Mouse (Mus musculus) adrenal gland, adult 2 months (tissue): Measurements from ENCODE around the gene Asb2. TPM values are rescaled to one million over a fixed set of nuclear protein-coding genes. Genes with fewer than 3 reads are reported as not detected.
A peak's percentile ranks its signal among the peaks of the same experiment; 100 is the strongest.

Experiments used
- DNase-seq: peaks from one replicate; pipeline ENCODE4 v3.0.0; 2021
- polyA plus RNA-seq: library from polyadenylated mRNA; depleted of rRNA; stranded (reverse); fragments of >200 nt; gene quantifications from 2 replicates; pipeline ENCODE4 v1.2.3, GENCODE M21; 2012
- total RNA-seq, 2 experiments: library from RNA; stranded (reverse); gene quantifications; 2 replicates each; pipeline ENCODE4 v1.2.3; 2021

Asb2 gene
- total and polyA plus RNA-seq, 3 experiments: 1.2 to 6.3 (median 2.0) TPM

DNA sequence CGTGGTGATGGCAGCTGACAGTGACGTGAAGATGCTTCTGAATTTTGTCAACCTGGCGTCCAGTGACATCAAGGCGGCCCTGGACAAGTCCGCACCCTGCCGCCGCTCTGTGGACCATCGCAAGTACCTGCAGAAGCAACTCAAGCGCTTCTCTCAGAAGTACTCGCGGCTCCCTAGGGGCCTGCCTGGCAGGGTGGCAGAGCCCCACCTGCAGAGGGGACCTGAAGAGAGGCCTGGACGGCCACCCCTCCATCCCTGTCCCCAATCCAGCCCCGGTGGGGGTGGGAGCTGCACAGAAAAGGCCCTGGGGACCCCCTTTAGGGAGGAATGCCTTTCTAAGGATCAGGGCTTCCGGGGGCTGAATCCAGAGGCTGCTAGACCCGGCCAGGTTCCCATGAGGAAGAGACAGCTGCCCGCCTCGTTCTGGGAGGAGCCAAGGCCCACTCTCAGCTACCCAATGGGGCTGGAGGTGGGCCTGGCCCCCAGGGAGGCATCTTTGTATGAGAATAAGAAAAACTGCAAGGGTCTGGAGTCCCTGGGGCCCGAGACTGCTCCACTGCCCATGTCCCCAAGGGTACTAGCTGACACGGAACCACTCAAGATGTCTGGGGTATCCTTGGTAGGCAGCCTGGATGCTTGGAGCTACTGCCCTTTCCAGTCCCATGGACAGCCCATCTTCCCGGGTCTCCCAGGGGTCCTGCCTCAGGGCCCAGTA, 39.8 kb downstream of the Asb2 start:
- no peak for DNase-seq

DNA sequence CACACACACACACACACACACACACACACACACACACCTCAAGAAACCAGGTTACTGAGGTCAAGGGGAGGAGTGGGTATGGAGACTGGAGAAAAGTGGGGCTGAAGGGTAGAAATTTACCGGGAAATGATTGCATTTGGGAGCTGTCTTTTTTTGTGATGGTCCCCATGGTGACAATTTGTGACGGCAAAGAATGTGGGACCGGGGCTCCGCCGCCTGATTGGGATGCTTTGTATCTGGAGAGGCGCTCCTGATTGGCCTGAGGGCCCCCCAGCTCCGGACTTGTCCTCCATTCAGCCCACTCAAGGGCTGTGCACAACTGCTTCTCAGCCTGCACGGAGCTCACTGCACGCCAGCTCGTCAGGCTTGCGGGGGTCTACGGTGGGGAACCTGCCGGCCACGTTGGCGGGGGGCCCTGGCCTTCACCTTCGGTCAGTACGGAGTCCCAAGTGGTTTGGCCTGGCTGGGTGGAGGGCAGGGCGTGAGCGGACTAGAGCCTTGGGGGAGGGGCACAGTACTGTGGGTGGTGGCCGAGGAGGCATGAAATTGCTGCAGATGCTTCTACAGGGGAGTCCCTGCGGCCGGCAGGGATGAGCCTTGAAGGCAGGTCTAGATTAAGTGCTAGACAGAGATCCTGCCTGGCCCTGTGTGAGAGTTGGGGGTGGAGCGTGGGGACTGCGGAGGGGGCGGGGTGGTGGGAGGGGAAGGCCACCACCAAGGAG, 41.0 kb downstream of the Asb2 start:
- no peak for DNase-seq

DNA sequence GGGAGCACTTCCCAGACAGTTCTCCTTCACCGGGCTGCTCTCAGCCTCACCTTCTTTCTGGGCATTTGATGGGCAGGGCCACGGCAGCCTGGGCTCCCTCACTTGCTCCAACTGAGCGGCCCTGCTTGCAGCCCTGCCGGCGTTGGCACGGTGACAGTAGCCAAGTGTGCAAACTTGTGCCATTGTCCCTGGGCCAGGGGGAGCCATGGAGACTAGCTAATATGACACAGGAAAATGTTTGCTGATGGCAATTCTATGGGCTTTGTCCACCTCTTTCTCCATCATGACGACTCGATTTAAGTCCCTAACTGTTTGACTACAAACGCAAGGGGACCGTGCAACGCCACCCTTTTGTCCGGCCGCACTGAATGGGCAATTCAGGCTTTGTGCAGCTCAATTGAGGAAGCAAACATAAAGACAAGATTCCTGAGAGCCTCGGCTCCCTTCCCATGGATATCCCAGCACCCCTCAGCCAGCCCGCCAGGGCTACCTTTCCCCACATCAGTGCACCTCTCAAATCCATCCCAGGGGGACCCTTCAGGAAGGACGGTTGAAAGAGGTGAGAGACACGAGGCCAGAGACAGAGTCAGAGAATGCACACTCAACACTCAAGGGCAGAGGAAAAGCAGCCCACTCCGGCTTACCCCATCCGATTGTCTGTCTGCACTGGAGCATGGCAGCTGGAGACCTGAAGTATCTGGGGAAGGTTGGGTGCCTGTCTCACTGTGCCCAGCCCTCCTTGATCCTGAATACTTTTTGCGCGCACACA, 41.7 kb downstream of the Asb2 start:
- DNase-seq: no peak

DNA sequence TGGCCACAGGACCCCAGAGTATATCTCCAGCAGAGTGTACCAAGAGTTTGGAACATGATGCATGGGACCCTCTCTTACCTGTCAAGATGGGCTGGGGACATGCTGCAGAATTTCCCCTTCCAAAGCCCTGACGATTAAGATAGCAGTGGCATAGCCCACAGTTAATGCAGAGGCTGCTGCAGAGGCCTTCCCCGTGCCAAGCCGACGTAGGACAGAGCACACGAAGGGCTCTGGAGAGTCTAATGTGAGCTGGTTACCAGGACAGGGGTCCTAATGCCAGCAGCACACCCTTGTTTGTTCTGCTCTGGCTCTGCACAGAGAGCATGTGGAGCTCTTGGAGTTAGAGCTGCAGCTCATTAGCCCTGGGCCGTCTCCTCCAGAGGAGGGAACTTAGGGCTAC, 42.5 kb downstream of the Asb2 start:
- no peak for DNase-seq

DNA sequence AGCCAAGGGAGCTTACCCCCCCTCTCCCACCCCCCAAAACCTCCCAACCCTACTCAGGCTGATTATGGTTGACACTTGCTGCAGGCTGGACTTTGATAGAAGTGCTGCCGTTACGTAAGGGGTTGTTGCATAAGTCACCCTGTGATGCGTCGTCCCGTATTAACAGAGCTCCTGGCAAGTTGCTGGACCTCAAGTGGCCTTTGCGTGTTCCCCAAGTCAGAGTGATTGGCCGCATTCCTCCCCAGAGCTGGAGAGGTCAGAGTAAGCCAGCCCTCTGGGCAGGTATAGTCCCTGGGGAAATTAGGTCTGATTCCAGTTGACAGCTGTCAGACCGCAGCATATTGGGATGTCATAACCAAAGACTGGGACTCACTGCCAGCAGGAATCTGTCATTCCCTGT, 43.9 kb downstream of the Asb2 start:
- peak; percentile 69 for DNase-seq

DNA sequence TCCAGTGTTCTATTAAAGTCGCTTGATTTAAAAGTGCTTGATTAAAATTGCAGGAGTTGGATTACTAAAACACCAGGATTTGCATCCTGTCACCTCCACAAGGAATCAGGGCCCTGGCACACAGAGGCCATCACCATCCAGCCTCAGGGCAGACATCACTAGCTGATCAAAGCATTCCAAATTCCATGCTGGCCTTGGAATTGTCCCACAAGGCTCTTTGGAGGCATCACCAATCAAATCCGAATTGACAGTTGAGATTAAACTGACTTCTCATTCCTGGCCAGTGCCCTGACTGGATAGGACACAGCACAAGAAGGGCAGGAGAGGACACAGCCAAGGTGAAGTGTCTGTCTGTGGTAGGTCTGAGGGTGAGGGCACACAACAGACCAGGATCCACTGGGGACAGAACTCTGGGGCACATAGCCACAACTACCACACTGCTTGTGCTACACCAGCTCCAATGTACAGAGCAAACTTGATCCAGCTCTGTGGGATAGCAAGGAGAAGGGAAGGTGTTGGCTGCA, 45.0 kb downstream of the Asb2 start, which contains the start of gene Fam181a:
Gene Fam181a (plus strand): TSS at position 232 of the 524 bp plus-strand sequence.
- DNase-seq: peak; percentile 47

DNA sequence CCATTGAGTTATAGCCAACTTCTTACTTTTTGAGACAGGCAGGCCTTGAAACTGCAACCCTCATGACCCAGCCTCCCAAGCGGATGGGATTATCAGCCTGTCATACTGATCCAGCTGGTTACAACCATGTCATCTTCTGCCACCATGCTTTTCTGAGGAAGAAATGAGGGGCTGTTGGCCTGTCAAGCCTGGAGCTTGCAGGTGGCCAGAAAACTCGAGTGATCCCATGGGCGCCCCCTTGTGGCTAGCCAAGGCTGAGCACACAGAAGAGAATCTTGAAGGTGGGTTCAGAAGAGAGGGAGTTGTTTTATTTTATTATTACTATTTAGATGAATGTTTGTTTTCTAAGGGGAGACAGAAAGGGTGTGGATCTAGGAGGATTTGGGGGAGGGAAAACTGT, 49.1 kb downstream of the Asb2 start:
- no peak for DNase-seq

DNA sequence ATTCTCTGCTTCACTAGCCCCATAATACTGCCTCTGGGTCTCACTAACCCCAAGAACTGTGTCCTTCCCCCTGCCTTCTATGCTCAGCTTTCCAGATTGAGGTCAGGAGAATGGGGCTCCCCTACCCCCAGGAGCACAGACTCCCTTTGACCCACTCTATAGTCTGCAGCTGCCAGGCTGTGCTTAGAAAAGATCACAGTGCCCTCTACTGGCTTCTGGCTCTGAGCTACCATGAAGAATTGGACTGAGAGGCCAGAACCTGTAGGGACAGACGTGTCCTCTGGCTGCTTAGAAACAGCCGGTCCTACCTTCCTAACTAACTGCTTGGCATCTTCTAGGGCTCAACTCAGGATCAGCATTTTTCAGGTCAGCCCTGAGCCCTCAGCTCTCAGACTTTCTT, 49.6 kb downstream of the Asb2 start:
- DNase-seq: peak; percentile 60

DNA sequence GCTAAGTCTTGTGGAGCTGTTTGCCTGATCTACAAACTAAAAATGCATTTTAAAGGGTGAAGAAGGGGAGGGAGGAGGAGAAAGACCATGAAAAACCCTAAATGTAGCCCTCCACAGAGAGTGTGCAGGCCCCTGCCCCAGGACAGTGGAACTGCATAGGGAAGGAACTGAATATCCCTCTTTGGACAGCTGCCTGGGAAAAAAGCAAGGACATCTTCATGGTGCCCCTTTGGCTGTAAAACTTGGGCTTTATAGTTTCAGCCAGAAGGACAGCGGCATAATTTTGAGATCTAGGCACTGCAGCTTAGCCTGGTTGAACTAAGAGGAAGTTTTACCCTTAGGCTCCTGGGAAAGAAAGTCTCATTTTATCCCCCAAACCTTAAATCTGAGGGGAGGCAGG, 52.8 kb downstream of the Asb2 start:
- DNase-seq: peak; percentile 42

DNA sequence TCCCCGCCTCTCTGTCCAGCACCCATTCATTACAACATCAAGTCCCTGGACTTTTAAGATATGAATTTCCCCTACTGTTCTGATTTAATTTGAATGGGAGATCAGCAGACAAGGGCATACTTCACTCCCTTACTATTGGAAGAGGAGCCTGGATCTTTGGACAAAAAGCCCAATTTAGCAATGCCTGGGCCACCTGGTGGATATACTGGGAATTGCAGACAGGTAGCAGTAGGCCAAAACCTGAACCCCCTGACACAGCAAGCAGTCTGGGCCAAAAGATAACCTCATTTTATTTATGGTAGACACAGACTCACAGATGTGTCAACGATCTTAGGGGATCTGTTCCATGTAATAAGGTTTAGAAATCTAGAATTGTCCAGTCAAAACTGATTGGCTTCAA, 54.2 kb downstream of the Asb2 start:
- DNase-seq: peak; percentile 67

DNA sequence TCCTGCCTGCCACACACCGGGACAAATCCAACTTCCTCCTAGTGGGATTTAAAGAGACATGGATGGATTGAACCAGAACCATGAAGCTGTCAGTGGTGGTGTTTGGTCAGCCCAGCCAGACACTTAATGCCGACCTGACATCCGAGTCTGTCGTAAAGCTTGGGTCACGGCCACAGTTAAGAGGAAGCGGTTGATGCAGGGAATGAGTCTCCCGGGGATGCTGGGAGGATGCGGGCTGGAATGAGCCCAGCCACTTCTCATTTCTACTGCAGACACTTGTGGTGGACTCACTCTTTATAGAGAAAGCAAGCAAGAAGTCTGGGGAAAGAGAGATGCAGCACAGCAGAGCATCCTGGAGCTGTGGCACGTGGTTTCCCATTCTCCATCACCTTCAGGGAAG, 55.3 kb downstream of the Asb2 start:
- no peak for DNase-seq

DNA sequence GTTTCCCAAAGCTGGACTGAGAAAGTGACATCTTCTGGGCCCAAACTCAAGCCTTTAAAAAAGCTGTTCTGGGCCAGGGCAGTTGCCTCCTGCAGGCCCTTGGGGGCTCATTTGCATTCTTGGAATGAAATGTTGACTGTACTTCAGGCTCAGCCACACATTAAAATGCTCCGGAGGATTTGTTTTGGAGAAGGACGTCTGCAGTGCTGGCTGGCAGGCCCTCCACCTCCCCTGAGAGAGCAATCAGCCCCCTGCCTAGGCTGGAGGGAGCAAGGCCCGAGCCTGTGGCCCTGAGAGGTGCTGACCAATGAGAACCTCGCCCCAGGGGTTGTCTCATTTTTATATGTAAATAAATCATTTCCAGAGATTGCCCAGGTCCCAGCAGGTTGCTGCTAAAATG, 59.5 kb downstream of the Asb2 start:
- DNase-seq: no peak

DNA sequence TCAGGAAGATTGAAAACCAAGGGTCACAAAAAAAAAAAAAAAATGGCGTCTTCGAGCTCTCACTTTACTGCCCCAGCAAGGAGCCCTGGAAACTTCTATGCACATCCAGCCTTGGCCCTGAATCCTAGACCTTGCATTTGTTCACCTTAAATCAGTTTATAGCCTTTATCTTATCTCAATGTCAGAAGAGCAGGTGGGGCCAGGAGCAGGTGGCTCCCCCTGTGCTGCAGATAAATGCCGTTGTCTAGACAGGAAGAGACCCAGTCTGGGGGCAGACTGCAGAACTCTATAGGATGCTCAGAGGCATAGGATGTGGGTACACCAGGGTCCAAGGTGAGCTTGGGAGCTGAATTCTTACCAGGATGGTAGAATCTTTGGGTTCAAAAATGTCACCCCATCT, 63.4 kb downstream of the Asb2 start:
- DNase-seq: no peak

DNA sequence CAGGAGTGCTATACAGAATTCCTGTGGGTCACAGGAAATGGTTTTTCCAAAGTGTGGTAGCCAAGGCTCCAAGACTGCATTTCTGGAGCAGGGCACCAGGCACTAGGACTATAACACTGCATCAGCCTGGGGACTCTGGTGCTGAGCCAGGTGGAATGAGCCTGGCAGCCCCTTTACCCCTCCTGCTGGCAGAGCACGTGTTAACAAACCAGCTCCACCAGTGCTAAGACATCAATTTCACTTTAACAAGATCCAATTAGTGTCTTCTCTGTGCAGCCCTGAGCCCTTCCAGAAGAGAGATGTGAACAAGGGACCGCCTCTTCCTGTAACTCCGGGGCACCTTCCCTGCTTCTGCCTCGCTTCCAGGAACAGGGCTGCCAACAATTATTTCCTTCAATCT, 68.5 kb downstream of the Asb2 start:
- DNase-seq: no peak

DNA sequence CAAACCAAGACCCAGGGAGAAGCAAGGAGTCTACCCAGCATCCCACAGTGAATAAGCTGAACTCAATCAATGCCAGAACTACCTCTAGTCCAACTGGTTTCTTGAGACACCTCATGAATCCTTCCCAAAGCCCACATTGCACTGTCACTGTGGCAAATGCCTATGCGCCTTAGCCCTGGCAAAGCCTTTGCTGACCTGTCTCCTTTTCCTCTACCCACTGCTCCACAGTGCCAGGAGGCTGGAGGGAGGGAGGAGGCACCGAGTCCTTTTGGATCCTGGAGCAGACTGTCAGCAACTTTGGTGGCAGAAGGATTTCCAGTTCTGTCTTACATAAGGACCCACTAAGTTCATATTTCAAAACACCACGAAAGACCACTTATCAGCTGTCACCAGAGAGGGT, 72.4 kb downstream of the Asb2 start:
- no peak for DNase-seq

DNA sequence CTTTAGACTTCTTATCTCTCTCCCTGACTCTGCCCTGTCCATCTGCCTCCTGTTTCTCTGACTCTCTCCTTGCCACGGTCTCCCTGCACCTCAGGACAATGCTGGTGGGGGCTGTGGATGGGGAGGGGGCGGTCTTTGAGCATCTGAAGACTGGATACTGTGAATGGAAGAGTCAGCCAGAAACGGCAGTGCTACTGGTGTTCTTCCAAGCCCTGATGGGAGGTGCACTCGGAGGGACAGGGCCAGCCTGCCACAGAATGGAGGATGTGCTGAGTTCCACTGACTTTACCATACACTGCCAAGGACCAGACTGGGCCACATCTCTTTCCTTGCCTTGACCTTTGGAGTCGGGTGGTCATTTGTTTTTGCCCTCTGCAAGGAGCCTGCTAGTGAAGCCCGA, 72.9 kb downstream of the Asb2 start:
- no peak for DNase-seq

DNA sequence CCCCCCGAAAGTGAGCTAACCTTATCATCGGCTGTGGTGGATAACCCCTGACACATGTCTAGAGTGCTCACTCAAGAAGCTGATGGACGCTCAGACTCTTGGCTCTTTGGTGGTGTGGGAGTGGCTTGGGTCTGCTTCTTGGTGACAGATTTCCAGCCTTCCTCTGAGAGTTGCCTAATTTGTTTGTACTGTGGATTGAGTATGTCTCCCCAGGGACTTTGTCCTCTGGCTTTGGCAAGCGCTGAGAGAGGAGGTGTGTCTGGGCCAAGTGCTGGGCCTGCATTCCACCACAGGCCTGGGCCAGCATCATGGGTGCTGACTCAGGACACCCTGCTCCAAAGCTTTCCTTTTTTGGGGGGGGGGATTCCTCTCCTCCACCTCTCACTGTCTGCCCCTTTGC, 73.9 kb downstream of the Asb2 start:
- peak; percentile 61 for DNase-seq

DNA sequence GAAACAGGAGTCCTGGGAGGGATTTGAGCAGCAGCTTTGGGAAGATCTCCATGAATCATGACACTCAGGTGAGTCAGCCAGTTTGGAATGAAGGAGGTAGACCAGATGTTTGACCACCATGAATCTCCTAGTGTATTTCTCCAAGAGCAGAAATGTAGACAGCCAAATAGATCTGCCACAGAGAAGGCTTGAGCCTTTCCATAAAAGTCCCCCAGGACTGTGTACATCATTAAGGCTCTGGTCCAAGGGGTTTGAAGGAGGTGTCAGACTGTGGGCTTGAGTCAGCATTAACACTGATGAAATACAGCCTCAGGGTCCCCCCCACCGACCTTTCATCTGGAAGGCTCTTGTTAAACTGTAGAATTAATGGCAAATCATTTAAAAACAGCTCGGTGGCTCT, 74.3 kb downstream of the Asb2 start:
- no peak for DNase-seq

DNA sequence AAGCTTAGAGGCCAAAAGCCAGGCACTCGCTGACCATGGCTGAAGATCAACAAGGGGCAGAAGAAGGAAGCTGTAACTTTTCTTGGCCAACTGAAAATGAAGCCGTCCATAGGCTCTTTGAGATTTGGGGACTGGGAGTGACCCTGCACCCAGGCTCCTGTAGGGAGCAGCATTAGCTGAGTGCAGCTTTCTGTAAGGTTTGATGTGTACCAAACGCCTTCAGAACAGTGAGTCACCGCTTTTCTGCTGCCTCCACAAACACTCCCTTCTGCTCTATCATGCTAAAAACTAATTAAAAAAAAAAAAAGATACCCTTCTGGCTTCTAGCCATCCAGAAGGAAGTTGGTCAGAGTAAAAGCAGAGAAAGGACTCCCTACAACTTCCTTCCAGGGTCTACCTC, 79.4 kb downstream of the Asb2 start:
- DNase-seq: no peak

DNA sequence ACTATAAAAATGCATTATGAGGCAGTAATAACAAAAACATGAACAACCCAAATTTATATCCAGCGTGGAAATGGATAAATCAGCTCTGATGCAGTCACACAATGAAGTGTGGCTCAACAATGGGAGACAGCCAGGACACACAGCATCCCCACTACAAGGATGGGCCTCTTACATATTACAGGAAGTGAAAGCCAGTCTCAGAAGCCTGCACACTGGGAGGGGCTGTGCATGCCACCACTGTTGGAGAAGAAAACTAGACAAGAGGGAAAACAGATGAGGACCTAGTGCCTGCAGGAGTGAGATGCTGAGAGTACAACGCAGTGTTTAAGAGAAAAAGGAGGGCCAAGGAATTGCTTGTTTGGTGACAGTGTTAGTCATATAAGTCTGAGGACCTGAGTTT, 82.1 kb downstream of the Asb2 start:
- no peak for DNase-seq

DNA sequence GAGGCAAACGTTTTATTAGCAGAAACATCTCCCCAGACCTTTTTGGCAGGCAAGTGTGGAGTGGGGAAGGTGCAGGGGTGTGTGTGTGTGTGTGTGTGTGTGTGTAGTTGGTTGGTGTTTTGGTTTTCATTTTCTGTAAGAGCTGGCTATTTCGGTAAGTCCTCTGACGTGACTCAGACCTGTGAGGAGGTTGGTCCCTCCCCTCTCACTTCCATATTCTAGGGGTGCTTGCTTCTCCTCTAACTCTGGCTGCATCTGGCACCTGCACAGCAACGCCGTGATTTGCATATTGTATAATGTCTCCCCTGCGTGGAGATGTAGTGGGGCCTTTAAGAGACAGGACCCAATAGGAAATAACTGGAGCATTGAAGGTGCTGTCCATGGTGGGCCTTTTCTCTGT, 82.8 kb downstream of the Asb2 start:
- no peak for DNase-seq

DNA sequence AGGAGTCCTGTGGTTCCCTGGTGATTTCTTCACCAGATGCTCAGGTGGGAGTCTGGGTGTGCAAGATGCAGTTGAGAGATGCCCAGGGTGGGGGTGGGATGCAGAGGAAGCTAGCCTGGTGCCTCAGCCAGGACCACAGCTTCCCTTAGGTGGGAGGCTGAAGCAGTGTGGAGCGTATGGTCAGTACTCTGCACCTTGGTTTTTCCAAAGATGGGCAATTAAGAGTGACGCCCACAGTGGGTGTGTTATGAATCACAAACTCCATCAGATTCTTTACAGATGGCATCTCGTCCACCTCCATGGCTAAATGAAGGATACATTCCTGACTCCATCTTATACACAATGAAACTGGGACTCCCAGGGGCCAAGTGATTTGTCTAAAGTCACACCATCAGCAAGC, 83.6 kb downstream of the Asb2 start:
- DNase-seq: no peak
